Mouse (Mus musculus) frontal cortex, postnatal 14 days (tissue): ENCODE data around the gene Ksr1.

ENCODE experiments used
- DNase-seq, 2 experiments: peaks; one replicate each; pipeline ENCODE4 v3.0.0; 2022; ENCODE audit warnings: low spot score in 2 of 2

Gene Ksr1

DNA sequence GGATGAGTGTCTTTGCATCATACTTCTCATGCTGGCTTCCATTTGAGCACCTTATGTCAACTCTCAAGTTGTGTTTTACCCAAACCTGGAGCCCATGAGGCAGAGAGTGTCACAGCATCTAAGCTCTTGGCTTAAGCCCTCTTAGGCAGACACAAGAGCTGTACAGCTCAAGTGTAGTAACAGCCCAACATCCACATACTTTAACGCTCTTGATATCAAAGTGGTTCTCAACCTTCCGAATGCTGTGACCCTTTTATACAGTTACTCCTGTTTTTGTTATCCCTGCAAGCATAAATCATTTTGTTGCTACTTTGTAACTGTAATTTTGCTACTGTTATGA lies 80.0 kb downstream of the Ksr1 start:
- no peak for DNase-seq

DNA sequence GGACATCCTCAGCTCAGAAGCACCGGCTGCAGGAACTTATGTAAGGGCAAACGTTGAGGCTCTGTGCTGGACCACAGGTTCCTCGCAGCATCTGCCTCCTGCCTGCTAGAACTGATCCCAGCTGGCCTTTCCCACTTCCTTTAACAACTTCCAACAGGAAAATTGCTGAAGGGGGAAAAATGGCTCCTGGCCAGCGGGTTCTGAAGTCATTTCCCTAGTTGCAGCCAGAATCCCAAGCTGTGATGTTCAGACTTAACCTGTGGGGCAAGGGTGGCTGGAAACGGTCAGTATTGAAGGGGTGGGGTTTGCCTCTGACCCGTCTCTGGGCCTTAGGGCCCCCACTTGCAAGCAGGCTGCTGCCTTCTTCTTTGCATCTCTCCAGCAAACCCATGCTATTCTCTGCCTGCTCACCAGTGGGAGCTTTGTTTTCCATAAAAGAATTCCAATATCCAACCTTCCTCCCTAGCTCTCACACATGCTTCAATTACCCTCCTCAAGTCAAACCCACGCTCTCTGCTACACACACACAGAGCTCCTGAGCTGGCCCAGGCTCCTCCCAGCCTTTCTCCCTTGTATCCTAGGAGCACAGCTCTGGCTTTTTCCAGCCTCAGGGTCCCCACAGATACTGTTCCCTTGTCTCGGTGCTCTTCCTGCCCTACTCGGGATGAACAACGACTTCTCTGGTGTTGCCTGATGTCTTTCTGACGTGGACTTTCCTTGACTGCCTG lies 80.6 kb downstream of the Ksr1 start:
- no peak for DNase-seq

DNA sequence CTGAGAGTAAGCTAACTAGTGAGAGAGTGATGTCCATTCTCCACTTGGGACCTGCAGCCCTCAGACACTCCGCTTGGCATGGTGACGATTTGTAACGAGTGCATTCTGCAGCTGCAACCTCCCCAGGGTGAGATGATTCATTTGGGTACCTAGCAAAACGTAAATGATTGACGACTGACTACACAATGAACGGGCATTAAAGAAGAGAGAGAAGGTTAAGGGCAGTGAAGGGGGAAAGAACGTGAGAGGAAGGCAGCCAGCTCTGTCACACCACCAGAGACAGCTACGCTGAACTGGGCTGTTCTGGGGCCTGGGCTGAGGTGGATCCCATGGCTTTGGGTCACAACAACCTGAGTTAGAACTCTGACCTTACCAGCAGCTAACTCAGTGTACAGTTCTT lies 81.9 kb downstream of the Ksr1 start:
- DNase-seq = no peak

DNA sequence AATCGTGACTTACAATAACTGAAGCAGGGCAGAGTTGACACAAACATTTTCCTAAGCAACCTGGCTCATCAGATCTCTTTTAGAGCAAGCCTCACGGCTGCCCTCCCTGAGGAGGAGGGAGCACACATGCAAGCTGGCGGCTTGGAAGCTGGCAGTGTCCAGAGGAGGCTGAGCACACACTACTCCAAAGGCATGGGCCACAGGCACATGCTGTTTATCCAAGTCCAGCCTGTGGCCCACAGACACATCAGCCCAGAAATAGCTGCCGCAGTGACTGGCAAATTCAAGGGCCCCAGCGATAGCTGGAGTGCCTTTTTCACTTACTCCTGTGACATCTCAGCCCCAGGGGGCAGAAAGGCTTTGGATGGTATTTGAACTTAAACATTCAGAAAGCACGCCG lies 82.6 kb downstream of the Ksr1 start:
- no peak for DNase-seq

DNA sequence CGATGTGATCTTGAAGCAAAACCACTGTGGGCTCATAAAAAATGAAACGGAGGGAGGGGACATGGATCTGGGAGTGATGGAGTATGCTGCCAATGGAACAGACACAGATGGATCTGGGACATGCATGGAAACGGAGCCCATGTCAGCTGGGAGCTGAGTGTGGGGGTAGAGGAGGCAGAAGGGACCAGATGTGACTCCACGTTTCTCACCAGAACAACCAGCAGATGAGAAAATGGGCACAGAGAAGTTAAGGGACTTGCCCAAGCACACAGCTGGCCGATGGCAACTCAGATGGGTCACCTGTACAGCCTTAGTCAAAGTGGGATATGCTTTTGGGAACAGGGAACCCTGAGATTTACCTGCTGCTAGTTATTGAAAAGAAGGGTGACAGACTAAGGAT lies 83.3 kb downstream of the Ksr1 start:
- no peak for DNase-seq

DNA sequence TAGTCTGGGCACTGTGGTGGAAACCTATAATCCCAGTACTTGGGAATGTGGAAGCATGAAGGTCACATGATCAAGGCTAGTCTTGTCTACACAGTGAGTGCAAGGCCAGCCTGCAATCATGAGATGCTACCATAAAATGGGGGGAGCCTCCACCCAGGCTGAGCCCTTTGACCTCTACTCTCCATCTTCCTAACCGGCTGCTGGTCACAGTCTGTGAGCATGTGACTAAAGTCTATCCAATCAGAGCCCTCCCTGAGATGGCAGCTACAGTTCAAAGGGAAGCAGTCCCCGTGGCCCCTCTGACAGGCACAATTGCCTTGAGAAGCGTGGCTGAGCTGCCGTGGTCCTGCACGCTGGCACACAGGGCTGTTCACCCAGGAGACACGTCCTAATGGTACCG lies 84.4 kb downstream of the Ksr1 start:
- no peak for DNase-seq

DNA sequence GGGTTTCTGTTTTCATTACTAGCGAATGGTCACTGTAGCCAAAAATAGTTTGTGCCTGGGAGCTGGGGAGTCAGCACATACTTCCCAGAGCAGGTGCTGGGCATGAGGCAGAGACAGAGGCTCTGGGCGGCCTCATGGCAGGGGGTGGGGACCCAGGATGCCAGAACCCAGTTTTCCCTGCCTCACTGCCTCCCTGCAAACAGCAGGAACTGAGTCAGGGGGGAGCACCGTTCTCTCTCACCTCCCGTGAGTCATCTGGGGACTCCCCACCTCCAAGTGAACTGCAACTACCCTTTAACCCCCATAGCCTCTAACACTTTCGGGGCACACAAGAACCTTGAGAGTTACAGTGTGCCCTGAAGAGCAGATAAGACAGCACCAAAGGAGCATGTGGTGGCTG lies 86.4 kb downstream of the Ksr1 start:
- no peak for DNase-seq

DNA sequence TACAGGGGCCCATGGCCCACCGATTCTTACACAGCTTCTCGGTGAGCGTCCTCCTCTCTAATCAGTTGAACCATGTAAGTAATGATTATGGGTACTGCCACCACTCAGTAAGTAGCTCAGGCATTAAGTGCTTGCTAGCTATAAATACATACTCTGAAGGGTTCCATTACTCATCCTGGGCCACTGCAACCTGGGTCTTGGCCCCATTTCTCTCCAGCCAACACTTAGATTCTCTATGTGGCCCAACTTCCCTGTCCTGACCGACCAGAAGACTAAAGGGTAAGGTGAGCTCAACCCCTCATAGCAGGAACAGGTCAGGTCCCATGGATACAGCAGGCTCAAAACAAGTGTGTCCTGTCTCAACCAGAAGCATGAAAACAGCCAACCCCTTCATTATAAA lies 87.1 kb downstream of the Ksr1 start:
- no peak for DNase-seq

DNA sequence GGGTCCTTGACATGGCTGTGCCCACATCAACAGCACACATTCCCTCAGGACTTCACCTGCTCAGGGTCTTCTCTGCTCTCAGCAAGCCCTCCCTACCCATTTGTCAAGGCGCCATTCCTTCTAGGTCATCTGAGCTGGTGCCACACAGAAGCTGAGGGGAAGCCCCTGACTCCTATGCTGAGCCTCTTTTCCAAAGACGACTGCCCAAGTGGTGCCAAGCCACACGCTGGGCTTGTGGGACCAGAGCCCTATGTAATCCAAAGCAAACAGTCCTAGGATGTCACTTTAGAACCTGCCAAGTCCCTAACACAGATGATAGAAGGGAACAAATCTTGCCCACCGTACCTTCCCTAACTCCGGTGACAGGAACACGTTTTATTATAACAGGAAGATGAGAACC lies 87.6 kb downstream of the Ksr1 start:
- no peak for DNase-seq

DNA sequence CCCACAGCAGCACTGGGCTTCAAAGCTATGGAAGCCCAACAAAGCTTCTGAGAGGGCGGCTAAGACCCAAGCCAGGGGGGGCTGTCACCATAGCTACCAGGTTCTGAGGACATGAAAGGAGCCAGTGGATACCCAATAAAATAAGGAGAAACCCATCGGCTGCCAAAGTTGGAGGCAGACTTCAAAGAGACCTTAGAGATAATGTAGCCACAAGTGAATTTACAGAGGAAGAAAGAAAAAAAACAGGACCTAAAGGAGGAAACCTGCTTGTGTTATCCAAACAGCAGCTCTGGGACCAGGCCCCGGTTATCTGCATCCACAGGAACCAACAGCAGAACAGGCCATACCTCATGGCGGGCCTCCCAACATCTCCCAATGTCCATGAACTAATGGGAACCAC lies 88.4 kb downstream of the Ksr1 start:
- DNase-seq = no peak

DNA sequence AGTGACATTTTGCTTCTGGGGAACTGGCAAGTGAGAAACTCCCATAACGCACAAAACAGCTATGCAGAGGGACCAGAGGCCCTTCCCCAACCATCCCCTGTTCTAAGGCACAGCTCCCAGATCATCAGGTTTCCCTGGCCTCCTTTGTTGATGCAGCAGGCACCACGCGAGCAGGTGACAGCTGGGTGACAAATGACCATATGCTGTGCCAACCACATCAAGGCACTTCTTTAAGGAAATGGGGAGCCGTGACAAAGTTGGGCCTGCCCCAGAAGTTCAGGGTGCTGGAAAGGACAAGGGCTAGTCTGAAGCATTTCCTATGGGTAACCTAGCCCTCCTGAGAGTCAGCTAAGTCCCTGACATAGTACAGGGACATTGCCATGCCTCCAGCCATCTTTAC lies 89.3 kb downstream of the Ksr1 start:
- DNase-seq = no peak

DNA sequence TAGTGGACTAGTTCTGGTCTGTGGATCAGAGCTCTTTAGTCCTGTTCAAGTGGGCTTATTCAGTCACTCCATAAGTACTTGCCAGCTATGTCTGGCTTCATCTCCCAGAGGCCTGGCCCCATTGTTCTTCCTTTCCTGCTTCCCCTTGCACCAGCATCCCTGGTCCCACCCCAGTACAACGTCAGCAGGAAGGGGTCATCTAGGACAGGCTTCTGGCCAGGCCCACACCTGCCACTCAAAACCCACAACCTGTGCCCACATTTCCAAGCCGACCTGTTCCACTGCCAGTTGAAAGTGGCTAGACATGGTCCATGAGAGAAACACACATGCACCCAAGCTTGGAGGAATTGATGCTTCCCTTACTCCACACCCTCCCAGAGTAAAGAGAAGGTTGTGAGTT lies 90.2 kb downstream of the Ksr1 start:
- no peak for DNase-seq

DNA sequence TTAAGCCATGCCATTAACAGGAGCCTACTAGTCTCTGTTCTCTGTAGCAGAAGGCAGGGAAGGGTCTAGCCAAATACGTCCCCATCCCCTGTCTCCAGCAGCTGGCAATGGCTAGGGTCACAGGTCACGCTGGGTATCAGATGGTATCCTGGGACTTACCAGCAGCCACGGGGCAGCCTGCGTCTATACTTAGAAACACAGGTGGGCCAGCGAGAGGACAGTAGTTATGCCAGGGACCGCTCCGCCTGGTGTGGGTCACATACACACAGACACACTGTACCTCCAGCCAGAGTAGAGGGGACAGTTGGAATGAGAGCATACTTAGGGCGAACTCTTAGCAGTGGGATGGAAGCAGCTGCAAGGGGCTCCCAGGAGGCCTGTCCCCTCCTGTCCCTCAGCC lies 91.0 kb downstream of the Ksr1 start:
- DNase-seq = no peak

DNA sequence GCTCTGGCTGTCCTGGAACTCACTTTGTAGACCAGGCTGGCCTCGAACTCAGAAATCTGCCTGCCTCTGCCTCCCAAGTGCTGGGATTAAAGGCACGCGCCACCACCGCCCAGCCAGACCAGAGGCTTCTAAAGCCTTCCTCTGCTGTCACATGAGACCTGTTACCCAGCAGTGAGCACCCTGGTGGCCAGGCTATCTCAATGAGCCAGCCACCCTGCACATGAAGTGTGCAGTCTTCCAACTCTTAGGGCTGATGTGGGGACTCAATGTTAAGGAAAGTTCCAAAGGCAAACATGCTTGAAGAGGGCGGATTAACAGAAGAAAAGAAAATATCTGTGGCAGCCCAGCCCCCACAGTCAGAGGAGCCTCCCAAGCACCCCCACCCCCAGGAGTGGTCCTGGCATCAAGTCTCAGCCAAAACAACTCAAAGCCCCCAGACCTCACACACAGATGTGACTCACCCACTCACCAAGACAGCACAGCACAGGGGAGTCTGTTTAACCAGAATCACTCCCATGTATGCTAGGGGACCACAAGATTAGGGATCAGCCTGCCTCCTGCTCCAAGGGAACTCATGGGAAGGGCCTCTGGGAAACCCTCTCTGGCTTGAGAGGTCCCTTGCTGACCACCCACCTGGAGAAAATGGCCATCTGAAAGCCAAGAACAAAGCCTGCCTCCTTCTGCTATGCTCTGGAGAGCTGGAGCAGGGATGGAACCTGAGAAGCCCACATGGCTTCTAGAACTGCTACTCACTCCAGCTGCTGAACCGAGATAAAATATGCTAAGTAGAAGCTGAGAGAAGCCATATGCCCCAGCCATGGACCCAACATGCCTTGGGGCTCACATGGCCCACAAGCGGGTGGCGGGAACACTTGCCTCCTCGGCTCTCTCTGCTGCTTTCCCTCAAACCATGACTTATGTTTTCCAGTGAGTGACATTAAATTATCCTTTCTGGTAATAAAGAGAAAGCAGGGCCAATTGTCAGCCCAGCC lies 91.8 kb downstream of the Ksr1 start:
- DNase-seq = no peak

DNA sequence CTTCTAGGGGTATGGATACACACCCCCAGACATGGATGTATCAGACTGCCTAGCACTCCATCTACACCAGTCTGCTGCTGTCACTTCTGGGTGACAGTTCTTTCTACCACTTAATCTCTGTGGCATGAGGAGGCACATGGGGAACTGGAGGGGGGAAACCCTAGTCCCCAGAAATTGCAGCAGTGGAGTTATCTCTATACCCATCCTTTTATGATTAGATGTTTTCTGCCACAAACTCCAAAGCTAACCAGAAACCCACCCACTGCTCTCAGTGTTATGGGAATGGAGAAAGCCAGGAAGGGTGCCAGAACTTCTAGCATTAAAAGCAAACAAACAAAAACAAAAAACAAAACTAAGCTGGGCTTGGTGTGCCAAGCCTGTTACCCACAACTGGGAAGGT lies 92.8 kb downstream of the Ksr1 start:
- DNase-seq = no peak

DNA sequence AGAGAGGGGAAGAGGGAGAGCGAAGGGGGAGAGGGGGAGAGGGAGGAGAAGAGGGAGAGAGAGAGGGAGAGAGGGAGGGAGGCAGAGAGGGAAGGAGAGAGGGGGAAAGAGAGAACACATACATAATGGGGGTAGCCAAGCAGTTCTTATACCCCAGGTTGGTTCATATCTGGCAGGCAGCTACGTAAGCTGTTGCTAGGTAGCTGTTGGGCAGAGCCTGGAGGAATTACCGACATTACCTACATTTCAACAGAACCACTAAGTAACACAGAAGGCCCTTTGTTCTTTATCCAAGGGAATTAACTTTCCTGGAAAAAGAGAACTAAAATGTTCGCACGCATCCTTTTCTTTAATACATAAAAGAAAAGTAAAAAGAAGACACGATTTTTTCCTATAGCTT lies 93.4 kb downstream of the Ksr1 start:
- no peak for DNase-seq

DNA sequence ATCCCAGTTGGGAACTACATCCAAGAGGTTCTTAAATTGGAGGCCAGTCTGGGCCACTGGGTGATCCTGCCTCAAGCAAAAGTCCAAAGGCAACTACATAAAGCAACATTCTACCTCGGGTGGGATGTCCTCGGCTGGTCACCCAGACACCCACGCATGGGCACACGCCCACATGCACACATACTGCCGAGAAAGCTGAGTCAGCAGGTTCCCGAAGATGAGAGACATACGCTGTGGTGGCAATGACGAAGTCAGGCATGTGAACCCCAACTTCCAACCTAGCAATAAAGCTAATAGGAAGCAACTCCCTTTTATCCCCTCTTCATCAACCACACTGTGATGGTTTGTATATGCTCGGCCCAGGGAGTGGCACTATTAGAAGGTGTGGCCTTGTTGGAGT lies 94.7 kb downstream of the Ksr1 start:
- no peak for DNase-seq

DNA sequence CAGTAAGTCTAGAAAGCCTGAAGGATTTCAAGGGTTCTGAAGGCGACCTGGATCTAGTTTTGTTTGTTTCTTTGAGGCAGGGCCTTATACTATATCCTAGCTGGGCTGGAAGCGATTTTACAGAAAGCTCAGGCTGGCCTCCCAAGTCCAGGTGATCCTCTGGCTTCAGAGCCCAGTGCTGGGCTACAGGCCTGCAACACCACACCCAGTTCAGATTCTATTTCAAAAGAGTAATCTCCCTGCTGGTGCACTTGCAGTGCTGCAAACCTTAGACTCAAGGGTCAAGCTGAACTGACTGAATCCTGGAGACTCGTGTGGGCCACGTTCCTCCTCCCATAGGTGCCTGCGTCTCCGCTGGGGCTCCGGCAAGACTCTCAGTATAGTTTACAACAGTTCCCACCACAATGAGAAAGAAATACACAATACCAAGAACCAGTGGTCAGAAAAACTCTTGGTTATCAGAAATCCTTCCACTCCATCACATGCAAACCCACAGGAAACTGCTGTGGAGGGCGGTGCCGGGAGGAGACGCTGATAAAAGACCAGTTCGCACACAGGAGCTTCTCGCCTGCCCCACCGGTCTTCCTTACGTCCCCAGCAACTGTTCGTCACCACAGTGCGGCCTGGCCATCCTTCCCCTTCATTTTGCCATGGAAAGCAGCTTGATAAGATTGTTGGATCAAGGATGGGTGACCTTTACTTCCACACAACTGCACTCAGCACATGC lies 95.3 kb downstream of the Ksr1 start:
- no peak for DNase-seq

DNA sequence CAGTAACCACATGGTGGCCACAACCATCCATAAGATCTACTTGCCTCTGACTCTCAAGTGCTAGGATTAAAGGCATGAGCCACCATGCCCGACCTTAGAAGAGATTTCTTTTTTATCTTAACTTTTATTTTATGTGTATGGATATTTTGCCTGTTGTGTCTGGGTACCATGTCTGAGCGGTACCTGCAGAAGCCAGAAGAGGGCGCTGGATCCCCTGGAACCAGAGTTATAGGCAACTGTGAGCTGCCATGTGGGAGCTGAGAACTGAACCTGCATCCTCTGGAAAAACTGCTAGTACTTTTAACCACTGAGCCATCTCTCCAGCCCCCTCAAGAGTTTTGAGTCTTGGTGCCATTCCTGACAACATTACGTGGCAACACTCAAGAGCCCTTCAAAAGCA lies 97.3 kb downstream of the Ksr1 start:
- DNase-seq = no peak

DNA sequence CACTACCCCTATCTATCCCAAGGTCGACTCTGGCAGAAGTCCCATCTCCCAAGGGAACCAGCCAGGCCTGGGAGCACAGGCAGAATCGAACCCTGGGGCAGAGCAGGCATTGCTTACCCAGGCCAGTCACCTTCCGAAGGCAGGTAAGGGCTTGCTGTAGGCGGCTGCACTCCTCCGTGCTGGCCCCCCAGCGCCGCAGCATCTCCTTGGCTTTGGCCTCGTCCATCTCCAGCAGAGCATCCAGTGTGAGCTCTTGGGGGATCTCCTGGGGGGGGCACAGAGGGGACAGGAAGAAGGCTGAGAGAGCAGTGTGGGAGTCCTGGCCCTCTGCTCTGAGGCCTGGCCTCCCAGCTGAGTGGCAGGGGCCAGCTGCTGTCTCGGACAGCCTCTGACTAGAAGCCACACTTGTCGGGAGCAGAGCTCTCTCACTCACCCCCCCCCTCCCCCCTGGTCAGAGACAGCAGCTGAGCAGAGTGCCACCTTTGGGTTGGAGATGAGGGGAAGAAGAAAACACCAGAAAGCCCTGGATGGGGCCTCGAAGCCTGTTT lies 99.0 kb downstream of the Ksr1 start:
- no peak for DNase-seq

DNA sequence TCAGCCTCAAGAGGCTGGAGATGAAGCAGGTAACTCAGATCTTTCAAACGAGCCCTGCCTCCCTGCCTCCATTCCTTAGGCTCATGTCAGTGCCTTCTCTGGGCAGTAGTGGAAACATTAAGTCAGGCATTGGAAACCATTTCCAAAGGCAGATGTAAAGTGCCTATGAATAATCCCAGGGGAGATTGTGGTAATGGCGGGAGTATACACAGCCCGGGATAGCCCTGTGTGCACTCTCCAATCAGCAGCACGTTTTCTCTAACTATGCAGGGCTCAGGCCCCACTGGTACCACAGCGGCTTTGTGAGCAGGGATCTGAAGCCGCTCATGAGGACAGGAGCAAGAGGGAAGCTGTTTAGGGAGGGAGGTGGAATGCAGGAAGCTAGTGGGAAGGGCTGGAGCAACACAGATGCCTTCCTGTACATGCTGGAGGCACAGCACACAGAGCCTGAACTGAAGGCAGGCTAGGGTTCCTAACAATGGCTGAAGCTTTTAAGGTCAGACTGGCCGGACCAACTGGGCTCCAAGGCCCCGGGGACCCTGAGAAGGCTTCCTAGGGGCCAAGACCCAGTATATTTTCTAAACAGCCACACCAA lies 99.5 kb downstream of the Ksr1 start:
- DNase-seq = no peak

DNA sequence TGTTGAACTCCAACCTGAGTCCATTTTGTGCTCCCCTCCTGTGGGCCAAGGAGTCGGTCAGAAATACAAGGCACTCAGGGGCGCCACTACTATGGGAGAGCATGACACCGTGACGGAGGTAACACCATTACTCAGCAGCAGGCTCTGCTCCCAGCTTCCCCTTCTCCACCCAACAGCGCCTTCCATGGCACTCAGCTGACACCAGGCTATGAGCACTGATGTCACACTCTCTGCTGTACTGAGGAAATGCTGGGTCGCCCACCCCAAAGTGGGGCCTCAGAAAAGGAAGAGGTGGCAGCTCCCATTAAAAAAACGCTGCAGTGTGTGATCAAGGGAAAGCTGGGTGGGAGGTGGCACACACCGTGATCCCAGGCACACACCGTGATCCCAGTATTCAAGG lies 101.0 kb downstream of the Ksr1 start:
- no peak for DNase-seq
